Mouse (Mus musculus) adrenal gland, postnatal 4 days (tissue): ENCODE results near the gene Tank. TPM values are rescaled to one million over a fixed set of nuclear protein-coding genes. Genes with fewer than 3 reads are reported as not detected.

ENCODE experiments used
- DNase-seq, 2 experiments: peaks; one replicate each; pipeline ENCODE4 v3.0.0; 2021 to 2022; ENCODE audit warnings: low spot score in 2 of 2, mixed read lengths in 2 of 2
- total RNA-seq, 2 experiments: library from RNA; stranded (reverse); gene quantifications; 2 replicates each; pipeline ENCODE4 v1.2.3; 2021

The Tank gene
- total RNA-seq, 2 experiments from 2014 or later: 35.3 to 35.5 TPM

- no peak for DNase-seq
These were observed 76.6 kb downstream of the Tank start for GRCm38 (mm10) chr2:61655046-61655381.

- no peak for DNase-seq
These were observed 77.2 kb downstream of the Tank start for GRCm38 (mm10) chr2:61655382-61656281.

- peak; percentile 13 to 18 for DNase-seq
These were observed 78.3 kb downstream of the Tank start for GRCm38 (mm10) chr2:61656421-61657411.

GRCm38 (mm10) chr2:61659254-61659653, 80.9 kb downstream of the Tank start:
- no peak for DNase-seq

GRCm38 (mm10) chr2:61662833-61663232, 84.4 kb downstream of the Tank start:
- DNase-seq: no peak

GRCm38 (mm10) chr2:61663573-61664241, 85.3 kb downstream of the Tank start:
- DNase-seq: no peak

- DNase-seq: no peak
These were observed 89.0 kb downstream of the Tank start for GRCm38 (mm10) chr2:61667420-61667819.

- DNase-seq: peak in 1 of 2 experiments; percentile 16
These were observed 89.9 kb downstream of the Tank start for GRCm38 (mm10) chr2:61668260-61668659.

- DNase-seq: no peak
These were observed 96.2 kb downstream of the Tank start for GRCm38 (mm10) chr2:61674555-61674954.

GRCm38 (mm10) chr2:61681572-61681971, 103.2 kb downstream of the Tank start:
- DNase-seq: no peak

GRCm38 (mm10) chr2:61686533-61686932, 108.1 kb downstream of the Tank start:
- DNase-seq: no peak

GRCm38 (mm10) chr2:61689086-61689485, 110.7 kb downstream of the Tank start:
- DNase-seq: no peak

Other genes starting within 250 kb of the Tank start
- 100 to 1,000 TPM in 1 of 2 experiments, 10 to 100 TPM in 1; 99.1 to 101 TPM for gene Psmd14, start 133.1 kb downstream of the Tank start, total RNA-seq
- gene Tbr1, start 224.3 kb downstream of the Tank start, total RNA-seq: under 1 TPM; 0.31 to 0.48 TPM